Mouse (Mus musculus) MEL (cell line): ENCODE measurements around the gene Emc8.
A peak's percentile ranks its signal among the peaks of the same experiment; 100 is the strongest.

Experiments
- CTCF ChIP-seq, 3 experiments: IDR thresholded peaks in 2 of 3; conservative IDR thresholded peaks in 1 of 3; 2 replicates each; pipeline ENCODE4 v1.5.1; 2011 to 2012; ENCODE audit warnings: low read length in 3 of 3, low read depth in 2 of 3, mild to moderate bottlenecking in 2 of 3, improper control_type of control experiment in 1 of 3, inconsistent platforms in 1 of 3, mixed read lengths in 1 of 3, moderate library complexity in 1 of 3; ENCODE audit not compliant: control insufficient read depth in 1 of 3, insufficient read depth in 1 of 3, poor library complexity in 1 of 3, severe bottlenecking in 1 of 3
- JUND ChIP-seq: IDR thresholded peaks from 2 replicates; pipeline ENCODE4 v1.6.1; 2011; ENCODE audit warnings: low read depth, mild to moderate bottlenecking, improper control_type of control experiment, low read length
- KAT2A ChIP-seq: conservative IDR thresholded peaks from 2 replicates; pipeline ENCODE4 v1.6.1; 2012; ENCODE audit warnings: low read depth, low read length, improper control_type of control experiment, inconsistent platforms
- POLR2A ChIP-seq, 2 experiments: IDR thresholded peaks; 2 replicates each; pipeline ENCODE4 v1.6.1; 2011 to 2012; ENCODE audit warnings: low read length in 2 of 2, mild to moderate bottlenecking in 2 of 2, control low read depth in 1 of 2, improper control_type of control experiment in 1 of 2, low read depth in 1 of 2, moderate library complexity in 1 of 2; ENCODE audit not compliant: control insufficient read depth in 1 of 2, insufficient read depth in 1 of 2, poor library complexity in 1 of 2

- TF ChIP-seq JUND = no peak
- no peak for TF ChIP-seq KAT2A
- peak; percentile 78 to 93 (median 80) for TF ChIP-seq CTCF (IDR thresholded peaks at IDR 0.05 in 2 of 3, conservative IDR thresholded peaks at IDR 0.05 in 1 of 3; ENCODE audit: control insufficient read depth in 1 of 3, insufficient read depth in 1 of 3, low read depth in 2 of 3, low read length in 3 of 3, poor library complexity in 1 of 3, severe bottlenecking in 1 of 3)
- TF ChIP-seq POLR2A (IDR thresholded peaks at IDR 0.05; ENCODE audit: control insufficient read depth in 1 of 2, insufficient read depth in 1 of 2, low read depth in 1 of 2, low read length in 2 of 2, poor library complexity in 1 of 2) = no peak
These were observed 60.5 kb downstream of the Emc8 start for GRCm38 (mm10) chr8:120607885-120608284.
